Mouse (Mus musculus) thymus, postnatal 0 days (tissue): ENCODE measurements around the gene Fbrs. TPM values are rescaled to one million over a fixed set of nuclear protein-coding genes. Genes with fewer than 3 reads are reported as not detected.
"Not testable (repeated sequence)": the region's sequence is repeated elsewhere in the genome, so short reads cannot be mapped to it uniquely, and the experiment has no call there.

Experiments
- DNase-seq: peaks from one replicate; pipeline ENCODE4 v3.0.0-alpha.2; 2015; ENCODE audit warnings: low spot score
- polyA plus RNA-seq: library from polyadenylated mRNA; unstranded; fragments of >200 nt; fragmentation: Nextera tagmentation; extraction: Ambion mirVana; gene quantifications from 2 replicates; pipeline ENCODE4 v1.2.1, GENCODE M21; 2015

The Fbrs gene
- polyA plus RNA-seq, 1 experiment from 2014 or later, result 20.0 TPM

- no peak for DNase-seq
Measured at GRCm38 (mm10) chr7:127475186-127475740, 3.7 kb upstream of the Fbrs start.

- DNase-seq, result no peak
Measured at GRCm38 (mm10) chr7:127476336-127476735, 2.7 kb upstream of the Fbrs start.

- no peak for DNase-seq
Measured at GRCm38 (mm10) chr7:127476855-127477254, 2.1 kb upstream of the Fbrs start.

- peak; percentile 99 for DNase-seq
Measured at GRCm38 (mm10) chr7:127477687-127478634, 1.0 kb upstream of the Fbrs start.

GRCm38 (mm10) chr7:127479318-127480225 is 573 bp downstream of the Fbrs start:
- peak; percentile 25 for DNase-seq

- peak; percentile 76 for DNase-seq
Measured at GRCm38 (mm10) chr7:127480321-127480720, 1.3 kb downstream of the Fbrs start.

- DNase-seq, result no peak
Measured at GRCm38 (mm10) chr7:127485416-127485815, 6.4 kb downstream of the Fbrs start.

- DNase-seq, result not testable (repeated sequence)
Measured at GRCm38 (mm10) chr7:127488364-127488763, 9.4 kb downstream of the Fbrs start.

GRCm38 (mm10) chr7:127489982-127490381 is 11.0 kb downstream of the Fbrs start:
- no peak for DNase-seq

- no peak for DNase-seq
Measured at GRCm38 (mm10) chr7:127491846-127492245, 12.8 kb downstream of the Fbrs start.

GRCm38 (mm10) chr7:127494648-127495047 is 15.6 kb downstream of the Fbrs start:
- DNase-seq, result no peak

- no peak for DNase-seq
Measured at GRCm38 (mm10) chr7:127497382-127497781, 18.4 kb downstream of the Fbrs start.

- DNase-seq, result peak; percentile 75
Measured at GRCm38 (mm10) chr7:127498407-127498806, 19.4 kb downstream of the Fbrs start.

- no peak for DNase-seq
Measured at GRCm38 (mm10) chr7:127508291-127508690, 29.3 kb downstream of the Fbrs start.

- not testable (repeated sequence) for DNase-seq
Measured at GRCm38 (mm10) chr7:127509830-127510229, 30.8 kb downstream of the Fbrs start.

GRCm38 (mm10) chr7:127511241-127511640 is 32.2 kb downstream of the Fbrs start:
- DNase-seq, result no peak

- DNase-seq, result peak; percentile 97
Measured at GRCm38 (mm10) chr7:127511808-127512230, 32.8 kb downstream of the Fbrs start, which contains the start of gene Srcap. Gene Srcap, plus strand, starts transcription at chr7:127511983.

GRCm38 (mm10) chr7:127512231-127513015 is 33.4 kb downstream of the Fbrs start:
- DNase-seq, result peak; percentile 98

GRCm38 (mm10) chr7:127513016-127513390 is 34.0 kb downstream of the Fbrs start:
- DNase-seq, result no peak

- no peak for DNase-seq
Measured at GRCm38 (mm10) chr7:127513781-127514180, 34.8 kb downstream of the Fbrs start.

- no peak for DNase-seq
Measured at GRCm38 (mm10) chr7:127515846-127516245, 36.8 kb downstream of the Fbrs start.
